Mouse (Mus musculus): ENCODE measurements around the gene Rnpep.
A peak's percentile ranks its signal among the peaks of the same experiment; 100 is the strongest.
"Not testable (repeated sequence)": the region's sequence is repeated elsewhere in the genome, so short reads cannot be mapped to it uniquely, and the experiment has no call there.

Gene Rnpep

GRCm38 (mm10) chr1:135258380-135259127 is 25.3 kb downstream of the Rnpep start, which contains the start of gene Elf3:
Gene Elf3 (minus strand): TSS chr1:135258568.
- peak; percentile 74 for DNase-seq

- DNase-seq: peak; percentile 73
These were observed 27.6 kb downstream of the Rnpep start for GRCm38 (mm10) chr1:135256299-135256698.

- peak; percentile 30 for DNase-seq
These were observed 31.0 kb downstream of the Rnpep start for GRCm38 (mm10) chr1:135252854-135253253.

GRCm38 (mm10) chr1:135251405-135251804 is 32.5 kb downstream of the Rnpep start:
- DNase-seq: no peak

GRCm38 (mm10) chr1:135250706-135251105 is 33.2 kb downstream of the Rnpep start:
- no peak for DNase-seq

GRCm38 (mm10) chr1:135248434-135248850 is 35.4 kb downstream of the Rnpep start:
- DNase-seq: peak; percentile 82

GRCm38 (mm10) chr1:135244014-135244413 is 39.9 kb downstream of the Rnpep start:
- DNase-seq: no peak

- not testable (repeated sequence) for DNase-seq
These were observed 43.7 kb downstream of the Rnpep start for GRCm38 (mm10) chr1:135240206-135240605.

- no peak for DNase-seq
These were observed 46.6 kb downstream of the Rnpep start for GRCm38 (mm10) chr1:135237131-135237851.

- no peak for DNase-seq
These were observed 49.1 kb downstream of the Rnpep start for GRCm38 (mm10) chr1:135234771-135235170.

- DNase-seq: no peak
These were observed 49.9 kb downstream of the Rnpep start for GRCm38 (mm10) chr1:135233961-135234360.

- not testable (repeated sequence) for DNase-seq
These were observed 52.0 kb downstream of the Rnpep start for GRCm38 (mm10) chr1:135231878-135232277.

- DNase-seq: peak; percentile 73
These were observed 56.4 kb downstream of the Rnpep start for GRCm38 (mm10) chr1:135227339-135227950.

- DNase-seq: no peak
These were observed 58.8 kb downstream of the Rnpep start for GRCm38 (mm10) chr1:135224981-135225604.

- no peak for DNase-seq
These were observed 59.7 kb downstream of the Rnpep start for GRCm38 (mm10) chr1:135224147-135224546.

- no peak for DNase-seq
These were observed 66.2 kb downstream of the Rnpep start for GRCm38 (mm10) chr1:135217607-135218233.

GRCm38 (mm10) chr1:135213772-135214640 is 69.9 kb downstream of the Rnpep start:
- DNase-seq: no peak
